Mouse (Mus musculus): ENCODE data around the gene 1700056E22Rik.

DNA sequence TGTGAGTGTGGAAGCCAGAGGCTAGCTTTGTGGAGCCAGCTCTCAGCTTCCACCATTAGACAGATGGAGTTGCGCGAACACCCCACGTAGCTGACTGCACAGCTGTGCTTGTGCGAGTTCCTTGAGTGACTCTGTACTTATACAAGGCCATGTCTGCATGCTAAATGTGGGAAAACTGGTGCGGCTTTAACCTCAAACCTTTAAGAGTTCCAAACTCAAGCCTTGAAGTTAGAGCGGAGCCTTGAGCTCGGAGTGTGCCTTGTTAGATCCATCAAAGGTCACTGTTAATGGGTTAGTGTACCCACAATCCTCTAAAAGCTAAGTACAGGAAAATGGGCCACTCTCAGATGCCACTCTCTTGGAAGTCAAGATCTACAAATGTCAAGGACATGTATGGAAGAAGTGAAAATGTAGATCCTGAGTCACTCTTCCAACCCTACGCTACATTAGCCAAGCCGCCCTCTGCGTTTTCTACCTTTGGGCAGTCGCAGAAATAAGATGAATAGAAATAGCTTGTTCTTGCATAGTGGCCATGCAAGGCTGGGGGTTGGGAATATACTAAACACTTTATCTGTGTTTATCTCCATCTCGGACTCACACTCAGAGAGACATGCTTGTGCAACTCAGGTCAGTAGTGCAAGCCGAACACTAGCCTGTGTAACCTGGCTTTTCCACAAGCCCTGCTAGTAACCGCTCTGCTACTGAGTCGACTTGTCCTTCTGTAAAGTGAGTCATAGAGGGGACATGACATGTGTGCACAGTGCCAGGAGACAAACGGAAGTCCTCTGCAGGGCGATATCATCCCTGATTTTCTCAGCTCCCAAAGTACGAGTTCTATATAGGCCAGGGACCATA lies 33.8 kb upstream of the 1700056E22Rik start:
- TF ChIP-seq CTCF (conservative IDR thresholded peaks at IDR 0.05; ENCODE audit: low read length) (no peak), POU5F1 (IDR thresholded peaks at IDR 0.05; ENCODE audit: borderline replicate concordance, low read length) (no peak)

All from E14TG2a.4 (cell line).